Mouse (Mus musculus): Measurements from ENCODE around the gene Gm6408. TPM values are rescaled to one million over a fixed set of nuclear protein-coding genes. Genes with fewer than 3 reads are reported as not detected.
"Not testable (repeated sequence)": the region's sequence is repeated elsewhere in the genome, so short reads cannot be mapped to it uniquely, and the experiment has no call there.

The Gm6408 gene
- polyA plus RNA-seq (2012; fragmentation: generic; extraction: Trizol), result not detected
- long read RNA-seq, experiment 1, result 0 reads
- long read RNA-seq, experiment 2, result 0 reads

DNA sequence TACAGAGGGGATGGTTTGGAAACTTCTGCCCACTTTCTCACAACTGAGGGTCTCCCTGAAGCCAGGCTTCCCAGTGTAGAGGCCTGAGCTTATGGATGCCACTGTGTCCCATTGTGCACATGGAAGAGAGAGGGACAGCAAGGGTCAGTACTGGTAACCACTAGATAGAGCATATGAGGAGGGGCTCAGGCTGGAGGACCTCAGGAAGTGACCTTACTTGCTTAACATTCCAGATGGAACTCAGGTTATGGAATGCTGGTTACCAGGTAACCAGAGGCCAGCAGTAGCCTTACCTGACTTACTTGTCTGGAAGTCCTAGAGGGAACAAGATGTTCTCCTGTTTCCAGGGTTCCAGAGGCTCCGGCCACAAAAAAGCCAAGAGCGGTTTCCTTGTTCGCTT is at the start of gene Gm6408:
TSS of gene Gm6408 (plus strand) at position 301 of the 400 bp plus-strand sequence.
- not testable (repeated sequence) for H3K79me3 ChIP-seq (ENCODE audit: low read depth); H3K27me3 ChIP-seq (ENCODE audit: control insufficient read depth, insufficient read depth, insufficient read length); H3ac ChIP-seq (ENCODE audit: control insufficient read depth, insufficient read length, low read depth); H3K79me2 ChIP-seq (ENCODE audit: control insufficient read depth, insufficient read depth); H3K36me3 ChIP-seq (ENCODE audit: control insufficient read depth, insufficient read depth); H3K4me3 ChIP-seq (ENCODE audit: insufficient read depth, poor library complexity, severe bottlenecking)

DNA sequence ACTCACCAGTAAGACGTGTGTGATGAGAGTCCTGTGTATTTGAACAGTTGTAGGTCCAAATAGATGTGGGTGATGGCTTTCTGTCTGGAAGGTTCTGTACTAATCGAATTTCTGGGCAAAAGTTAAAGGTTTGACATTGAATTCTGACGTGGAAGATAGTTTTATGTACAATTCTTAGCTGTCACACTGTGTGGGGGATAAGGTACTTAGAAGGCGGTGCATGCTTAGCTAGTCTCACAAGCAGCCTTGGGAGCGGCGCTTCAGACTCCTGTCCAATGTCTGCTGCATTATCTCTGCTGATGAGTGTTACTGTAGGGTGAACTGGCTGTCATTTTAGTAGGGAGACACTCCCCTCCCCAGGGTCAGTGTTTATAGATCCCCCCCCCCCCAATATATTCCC is 49.3 kb upstream of the Gm6408 start:
- Histone ChIP-seq H3ac (ENCODE audit: control insufficient read depth, insufficient read length, low read depth) (no peak overlapping the region), H3K27me3 (ENCODE audit: control insufficient read depth, insufficient read depth, insufficient read length) (no peaks in the 10 kb centered on the region), H3K36me3 (ENCODE audit: control insufficient read depth, insufficient read depth) (no peaks in the 10 kb centered on the region), H3K4me3 (ENCODE audit: insufficient read depth, poor library complexity, severe bottlenecking) (no peak overlapping the region), H3K79me3 (ENCODE audit: low read depth) (no peaks in the 10 kb centered on the region), H3K79me2 (ENCODE audit: control insufficient read depth, insufficient read depth) (no peaks in the 10 kb centered on the region)
- TF ChIP-seq CEBPB (IDR thresholded peaks at IDR 0.05; ENCODE audit: low read depth) (no peak), MYOG (IDR thresholded peaks at IDR 0.05; ENCODE audit: control insufficient read depth, extremely low read depth, insufficient read length) (no peak), MAX (IDR thresholded peaks at IDR 0.05) (no peak), FOSL1 (IDR thresholded peaks at IDR 0.05; ENCODE audit: insufficient read depth, low read length, poor library complexity, severe bottlenecking) (no peak), CTCF (IDR thresholded peaks at IDR 0.05; ENCODE audit: control insufficient read depth, insufficient read depth, insufficient read length) (no peak), MYOD1 (IDR thresholded peaks at IDR 0.05; ENCODE audit: control insufficient read depth, insufficient read length, low read depth) (no peak), USF1 (IDR thresholded peaks at IDR 0.05; ENCODE audit: low read depth) (no peak)

DNA sequence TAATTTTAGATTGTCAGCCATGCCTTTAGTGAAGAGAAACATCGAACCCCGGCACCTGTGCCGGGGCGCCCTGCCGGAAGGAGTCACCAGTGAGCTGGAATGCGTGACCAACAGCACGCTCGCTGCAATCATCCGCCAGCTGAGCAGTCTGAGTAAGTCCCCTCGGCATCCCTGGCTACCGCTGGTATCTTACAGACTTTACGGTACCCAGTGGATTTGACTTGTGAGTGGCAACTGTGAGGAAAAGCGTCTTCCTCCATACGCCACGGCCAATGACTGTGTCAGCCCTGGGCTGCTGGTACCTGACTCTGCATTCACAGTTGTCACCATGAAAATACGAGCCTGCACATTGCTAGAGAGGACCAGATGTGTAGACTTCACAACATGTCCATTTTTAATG is 46.4 kb upstream of the Gm6408 start:
- TF ChIP-seq MYOG (IDR thresholded peaks at IDR 0.05; ENCODE audit: control insufficient read depth, extremely low read depth, insufficient read length) (no peak), FOSL1 (IDR thresholded peaks at IDR 0.05; ENCODE audit: insufficient read depth, low read length, poor library complexity, severe bottlenecking) (no peak), CEBPB (IDR thresholded peaks at IDR 0.05; ENCODE audit: low read depth) (no peak), MAX (IDR thresholded peaks at IDR 0.05) (no peak), USF1 (IDR thresholded peaks at IDR 0.05; ENCODE audit: low read depth) (no peak), MYOD1 (IDR thresholded peaks at IDR 0.05; ENCODE audit: control insufficient read depth, insufficient read length, low read depth) (no peak), CTCF (IDR thresholded peaks at IDR 0.05; ENCODE audit: control insufficient read depth, insufficient read depth, insufficient read length) (no peak)
- Histone ChIP-seq H3K79me2 (ENCODE audit: control insufficient read depth, insufficient read depth) (no peaks in the 10 kb centered on the region), H3K36me3 (ENCODE audit: control insufficient read depth, insufficient read depth) (no peaks in the 10 kb centered on the region), H3K4me3 (ENCODE audit: insufficient read depth, poor library complexity, severe bottlenecking) (no peak overlapping the region), H3ac (ENCODE audit: control insufficient read depth, insufficient read length, low read depth) (no peak overlapping the region), H3K27me3 (ENCODE audit: control insufficient read depth, insufficient read depth, insufficient read length) (no peaks in the 10 kb centered on the region), H3K79me3 (ENCODE audit: low read depth) (no peaks in the 10 kb centered on the region)

DNA sequence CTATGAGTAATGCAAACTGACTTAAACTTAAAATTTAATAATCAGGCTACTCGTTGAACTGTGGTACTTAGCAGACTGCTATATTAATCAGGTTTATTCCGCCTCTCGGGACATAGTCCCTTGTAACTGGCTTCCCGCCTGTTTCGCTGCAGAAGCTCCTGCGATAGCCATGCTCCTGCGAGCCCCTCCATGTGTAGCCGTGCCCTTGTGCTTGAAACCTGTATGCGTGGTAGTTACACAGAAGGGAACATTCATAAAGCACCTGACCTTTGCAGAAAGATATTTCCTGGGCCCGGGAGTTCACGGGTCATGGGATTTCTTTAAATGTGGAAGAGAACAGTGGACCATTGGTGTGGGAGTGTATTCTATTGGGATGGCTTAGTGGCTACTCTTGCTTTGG is 45.0 kb upstream of the Gm6408 start:
- no peak for TF ChIP-seq FOSL1 (IDR thresholded peaks at IDR 0.05; ENCODE audit: insufficient read depth, low read length, poor library complexity, severe bottlenecking)
- TF ChIP-seq MYOD1 (IDR thresholded peaks at IDR 0.05; ENCODE audit: control insufficient read depth, insufficient read length, low read depth), result no peak
- no peak for TF ChIP-seq MAX (IDR thresholded peaks at IDR 0.05)
- TF ChIP-seq CTCF (IDR thresholded peaks at IDR 0.05; ENCODE audit: control insufficient read depth, insufficient read depth, insufficient read length), result no peak
- H3K79me3 ChIP-seq (ENCODE audit: low read depth), result no peaks in the 10 kb centered on the region
- no peak overlapping the region for H3K4me3 ChIP-seq (ENCODE audit: insufficient read depth, poor library complexity, severe bottlenecking)
- H3K27me3 ChIP-seq (ENCODE audit: control insufficient read depth, insufficient read depth, insufficient read length), result no peaks in the 10 kb centered on the region
- no peak overlapping the region for H3ac ChIP-seq (ENCODE audit: control insufficient read depth, insufficient read length, low read depth)
- H3K79me2 ChIP-seq (ENCODE audit: control insufficient read depth, insufficient read depth), result no peaks in the 10 kb centered on the region
- no peaks in the 10 kb centered on the region for H3K36me3 ChIP-seq (ENCODE audit: control insufficient read depth, insufficient read depth)

GRCm38 (mm10) chr5:146439152-146439781 is 42.5 kb upstream of the Gm6408 start:
- no peaks in the 10 kb centered on the region for H3K79me2 ChIP-seq (ENCODE audit: control insufficient read depth, insufficient read depth)
- H3K79me3 ChIP-seq (ENCODE audit: low read depth), result no peaks in the 10 kb centered on the region
- H3K4me3 ChIP-seq (ENCODE audit: insufficient read depth, poor library complexity, severe bottlenecking), result no peak overlapping the region
- TF ChIP-seq FOSL1 (IDR thresholded peaks at IDR 0.05; ENCODE audit: insufficient read depth, low read length, poor library complexity, severe bottlenecking) (no peak), CTCF (IDR thresholded peaks at IDR 0.05; ENCODE audit: control insufficient read depth, insufficient read depth, insufficient read length) (no peak), CEBPB (IDR thresholded peaks at IDR 0.05; ENCODE audit: low read depth) (no peak), MAX (IDR thresholded peaks at IDR 0.05) (no peak), USF1 (IDR thresholded peaks at IDR 0.05; ENCODE audit: low read depth) (no peak), MYOG (IDR thresholded peaks at IDR 0.05; ENCODE audit: control insufficient read depth, extremely low read depth, insufficient read length) (no peak), MYOD1 (IDR thresholded peaks at IDR 0.05; ENCODE audit: control insufficient read depth, insufficient read length, low read depth) (no peak)
- H3K36me3 ChIP-seq (ENCODE audit: control insufficient read depth, insufficient read depth), result no peaks in the 10 kb centered on the region
- no peak overlapping the region for H3ac ChIP-seq (ENCODE audit: control insufficient read depth, insufficient read length, low read depth)
- H3K27me3 ChIP-seq (ENCODE audit: control insufficient read depth, insufficient read depth, insufficient read length), result no peaks in the 10 kb centered on the region

DNA sequence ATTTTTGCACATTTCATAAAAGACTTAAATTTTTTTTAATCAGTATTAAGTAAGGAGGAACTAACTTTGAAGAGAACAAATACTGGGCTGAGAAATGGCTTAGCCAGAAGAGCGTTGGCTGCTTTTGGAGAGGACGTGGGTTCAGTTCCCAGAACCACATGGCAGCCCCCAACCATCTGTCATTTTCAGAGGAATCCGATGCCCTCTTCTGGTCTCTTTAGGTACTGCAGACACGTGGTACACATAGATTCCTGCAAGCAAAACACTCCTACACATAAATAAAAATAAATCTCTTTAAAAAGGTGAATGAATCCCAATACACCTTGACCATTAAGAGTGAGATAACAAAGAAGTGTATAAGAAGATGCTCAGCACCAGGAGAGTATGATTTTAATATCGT is 41.5 kb upstream of the Gm6408 start:
- no peaks in the 10 kb centered on the region for H3K36me3 ChIP-seq (ENCODE audit: control insufficient read depth, insufficient read depth)
- no peak overlapping the region for H3ac ChIP-seq (ENCODE audit: control insufficient read depth, insufficient read length, low read depth)
- no peaks in the 10 kb centered on the region for H3K79me3 ChIP-seq (ENCODE audit: low read depth)
- TF ChIP-seq MYOG (IDR thresholded peaks at IDR 0.05; ENCODE audit: control insufficient read depth, extremely low read depth, insufficient read length), result no peak
- H3K4me3 ChIP-seq (ENCODE audit: insufficient read depth, poor library complexity, severe bottlenecking), result no peak overlapping the region
- no peaks in the 10 kb centered on the region for H3K79me2 ChIP-seq (ENCODE audit: control insufficient read depth, insufficient read depth)
- no peaks in the 10 kb centered on the region for H3K27me3 ChIP-seq (ENCODE audit: control insufficient read depth, insufficient read depth, insufficient read length)

All from C2C12 (cell line).